Mouse (Mus musculus) intestine, postnatal 0 days (tissue): ENCODE results near the gene Zdhhc11. TPM values are rescaled to one million over a fixed set of nuclear protein-coding genes. Genes with fewer than 3 reads are reported as not detected.
"Not testable (repeated sequence)": the region's sequence is repeated elsewhere in the genome, so short reads cannot be mapped to it uniquely, and the experiment has no call there.

Experiments
- ATAC-seq: fragments of 200-750 bp; cut with Nextera tagmentation; 2 replicates; pipeline ENCODE4 v1.8.0; 2017; ENCODE audit warnings: mild to moderate bottlenecking, moderate TSS enrichment, moderate library complexity
- H3K27ac ChIP-seq: fragments of 300-500 bp; sonication (generic); 2 replicates; pipeline ENCODE4 v1.5.1; 2014; ENCODE audit warnings: mild to moderate bottlenecking, low read depth, low read length, moderate library complexity
- H3K27me3 ChIP-seq: fragments of 300-500 bp; sonication (generic); replicated peaks from 2 replicates; pipeline ENCODE4 v1.6.1; 2014; ENCODE audit warnings: low read length, mixed read lengths; ENCODE audit not compliant: control insufficient read depth, insufficient read depth
- H3K36me3 ChIP-seq: fragments of 300-500 bp; sonication (generic); 2 replicates; pipeline ENCODE4 v1.6.1; 2014; ENCODE audit warnings: mild to moderate bottlenecking, moderate library complexity; ENCODE audit not compliant: control insufficient read depth, insufficient read depth
- H3K4me1 ChIP-seq: fragments of 300-500 bp; sonication (generic); replicated peaks from 2 replicates; pipeline ENCODE4 v1.6.1; 2014; ENCODE audit warnings: antibody characterized with exemption, low read length, mixed read lengths; ENCODE audit not compliant: control insufficient read depth, insufficient read depth
- H3K4me2 ChIP-seq: fragments of 300-500 bp; sonication (generic); replicated peaks from 2 replicates; pipeline ENCODE4 v1.6.1; 2014; ENCODE audit warnings: low read depth, mild to moderate bottlenecking, moderate library complexity
- H3K4me3 ChIP-seq: fragments of 300-500 bp; sonication (generic); 2 replicates; pipeline ENCODE4 v1.5.1; 2014; ENCODE audit warnings: low read depth, low read length
- H3K9ac ChIP-seq: fragments of 300-500 bp; sonication (generic); 2 replicates; pipeline ENCODE4 v1.6.1; 2014; ENCODE audit warnings: mild to moderate bottlenecking, low read depth, low read length
- H3K9me3 ChIP-seq: fragments of 300-500 bp; sonication (generic); 2 replicates; pipeline ENCODE4 v1.6.1; 2016; ENCODE audit warnings: mixed run types; ENCODE audit not compliant: control insufficient read depth
- CTCF ChIP-seq: sonication (generic); IDR thresholded peaks from 2 replicates; pipeline ENCODE4 v1.5.1; 2016; ENCODE audit warnings: low read depth, mild to moderate bottlenecking, control low read depth, antibody characterized with exemption, moderate library complexity
- WGBS: fragments of 180-500 bp; shearing (Covaris S2); extraction: QIAGEN DNeasy Blood & Tissue Kit; methylation state at CpG from one replicate; pipeline ENCODE4 v1.1.7; 2014; 5-methylcytosine and 5-hydroxymethylcytosine counted together
- polyA plus RNA-seq: library from polyadenylated mRNA; unstranded; fragments of >200 nt; fragmentation: Nextera tagmentation; extraction: Ambion mirVana; gene quantifications from 2 replicates; pipeline ENCODE4 v1.2.1, GENCODE M21; 2015

Zdhhc11 gene
- polyA plus RNA-seq, 1 experiment from 2014 or later: not detected

DNA sequence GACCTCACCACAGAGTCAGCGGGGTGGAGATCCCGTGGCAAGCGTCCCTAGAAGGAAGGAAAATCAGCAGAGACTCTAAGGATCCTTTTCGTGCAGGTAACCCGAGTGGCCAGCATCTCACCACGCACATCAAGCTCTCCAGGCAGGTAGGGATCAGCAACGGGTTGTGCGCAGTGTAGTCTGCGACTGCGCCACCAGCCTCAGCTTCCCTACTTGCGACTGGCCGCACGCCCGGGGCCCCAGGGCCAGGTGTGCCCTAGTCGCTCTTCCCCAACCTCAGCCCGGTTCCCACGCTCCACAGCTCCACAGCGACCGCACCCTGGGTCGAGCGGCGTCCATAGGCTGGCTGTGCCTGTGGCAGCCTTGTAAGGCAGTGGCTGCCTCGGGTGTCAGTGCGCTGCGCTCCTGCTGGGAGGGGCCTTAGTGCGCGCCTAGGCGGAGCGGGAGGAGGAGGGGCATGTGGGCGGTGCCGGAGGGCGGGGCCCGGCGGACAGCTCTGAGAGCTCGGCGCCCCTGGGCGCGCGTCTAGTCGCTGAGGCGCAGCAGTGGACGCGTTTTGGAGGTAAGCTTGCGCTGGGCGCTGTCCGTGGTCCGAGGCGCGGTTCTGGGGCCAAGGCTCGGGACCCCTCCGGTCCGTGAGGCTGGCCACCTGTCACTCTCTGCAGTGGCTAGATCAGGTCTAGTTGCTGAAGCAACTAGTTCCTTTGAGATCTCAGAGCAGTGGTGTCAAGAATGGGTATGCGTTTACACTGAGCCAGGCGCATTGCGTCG is 45.5 kb downstream of the Zdhhc11 start, which contains the start of gene Tppp:
Tppp (plus strand) TSS at position 460 of the 771 bp plus-strand sequence.
- Histone ChIP-seq H3K4me2 (peak within 1 kb of the TSS; percentile 98), H3K4me3 (peak within 1 kb of the TSS; percentile 64), H3K27me3 (peaks cover 10% of the 10 kb centered on the region; the same call in 1 of the 2 replicates), H3K4me1 (peaks cover 10% of the 10 kb centered on the region; the same call in 1 of the 2 replicates), H3K9ac (peak within 1 kb of the TSS; percentile 28), H3K36me3 (no peaks in the 10 kb centered on the region), H3K9me3 (no peaks in the 10 kb centered on the region), H3K27ac (peak within 1 kb of the TSS; percentile 41; the same call in 1 of the 2 replicates)
- peak; percentile 96 for ATAC-seq
- under 1% methylated on average over 56 of the region's 56 CpGs for WGBS
- peak; percentile 24; the same call in 1 of the 2 replicates for TF ChIP-seq CTCF

DNA sequence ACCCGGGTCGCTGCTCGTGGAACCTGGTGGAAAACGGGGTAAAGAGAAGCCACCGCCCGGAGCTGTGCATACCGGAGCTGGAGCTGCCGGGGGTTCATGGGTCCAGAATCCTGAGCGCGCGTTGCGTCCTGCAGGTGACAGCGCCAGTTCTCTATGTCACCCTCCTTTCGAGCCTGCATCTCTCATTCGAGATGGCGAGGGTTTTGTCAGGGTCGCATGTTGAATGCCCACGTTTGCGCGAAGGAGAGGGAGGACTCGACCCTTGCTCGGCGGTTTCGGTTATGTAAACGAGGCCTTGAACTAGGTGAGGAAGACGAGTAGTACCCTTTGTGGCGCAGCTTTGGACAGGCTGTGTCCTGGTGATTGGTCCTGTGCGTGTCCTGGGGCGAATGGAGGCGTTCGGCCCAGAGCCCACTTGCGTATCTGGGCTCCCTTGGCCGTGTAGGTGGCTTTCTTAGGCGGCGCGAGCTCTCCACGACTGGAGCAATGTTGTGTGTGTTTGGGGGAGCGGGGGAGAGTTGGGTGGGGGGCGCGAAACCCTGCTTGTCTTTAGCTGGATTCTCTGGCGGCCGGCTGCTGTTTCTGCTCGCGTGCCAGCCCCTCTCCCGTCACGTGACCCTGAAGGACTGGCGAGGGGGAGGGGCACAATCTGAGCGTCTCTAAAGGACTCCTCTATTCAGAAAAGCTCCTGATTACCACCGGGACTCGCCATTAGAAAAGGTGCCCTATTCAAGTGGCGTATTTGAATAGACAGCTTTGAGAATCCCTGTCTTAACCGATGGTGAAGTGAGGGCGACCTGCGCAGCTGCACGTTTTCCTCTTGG is 46.4 kb downstream of the Zdhhc11 start:
- under 1% methylated on average over 54 of the region's 55 CpGs for WGBS
- ATAC-seq: peak; percentile 48
- peak overlapping the region; percentile 64 for H3K4me3 ChIP-seq
- H3K4me2 ChIP-seq: peak overlapping the region; percentile 98
- TF ChIP-seq CTCF: no peak
- H3K27me3 ChIP-seq: peaks cover 8% of the 10 kb centered on the region; the same call in 1 of the 2 replicates
- H3K36me3 ChIP-seq: no peaks in the 10 kb centered on the region
- H3K27ac ChIP-seq: no peak overlapping the region
- peaks cover 10% of the 10 kb centered on the region; the same call in 1 of the 2 replicates for H3K4me1 ChIP-seq
- H3K9ac ChIP-seq: peak overlapping the region; percentile 28
- no peaks in the 10 kb centered on the region for H3K9me3 ChIP-seq

DNA sequence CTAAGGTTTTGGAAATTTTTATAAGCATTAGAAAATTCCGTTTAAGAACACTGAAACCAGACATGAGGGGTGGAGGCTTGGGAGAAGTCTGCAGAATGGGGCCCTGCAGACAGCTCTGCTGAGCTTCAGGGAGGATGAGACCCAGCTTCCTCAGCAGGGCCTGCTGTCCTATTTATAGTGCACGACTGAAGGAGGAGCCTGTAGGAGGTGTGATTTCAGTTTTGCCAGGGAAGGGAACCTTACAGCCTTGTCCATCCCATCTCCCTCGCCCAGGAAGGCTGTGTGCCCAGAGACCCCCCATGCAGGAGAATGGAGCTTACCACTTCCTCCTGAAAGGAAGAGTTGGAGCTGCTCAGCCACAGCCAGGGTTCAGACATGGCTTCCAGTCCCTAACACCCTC is 47.0 kb downstream of the Zdhhc11 start:
- peak overlapping the region; percentile 64 for H3K4me3 ChIP-seq
- peak overlapping the region; percentile 98 for H3K4me2 ChIP-seq
- H3K9ac ChIP-seq: no peak overlapping the region
- H3K27me3 ChIP-seq: peaks cover 8% of the 10 kb centered on the region; the same call in 1 of the 2 replicates
- peaks cover 10% of the 10 kb centered on the region; the same call in 1 of the 2 replicates for H3K4me1 ChIP-seq
- ATAC-seq: no peak
- no peak for TF ChIP-seq CTCF
- no peaks in the 10 kb centered on the region for H3K9me3 ChIP-seq
- no peak overlapping the region for H3K27ac ChIP-seq
- no peaks in the 10 kb centered on the region for H3K36me3 ChIP-seq
- WGBS: 17% methylated on average over 3 of the region's 3 CpGs

DNA sequence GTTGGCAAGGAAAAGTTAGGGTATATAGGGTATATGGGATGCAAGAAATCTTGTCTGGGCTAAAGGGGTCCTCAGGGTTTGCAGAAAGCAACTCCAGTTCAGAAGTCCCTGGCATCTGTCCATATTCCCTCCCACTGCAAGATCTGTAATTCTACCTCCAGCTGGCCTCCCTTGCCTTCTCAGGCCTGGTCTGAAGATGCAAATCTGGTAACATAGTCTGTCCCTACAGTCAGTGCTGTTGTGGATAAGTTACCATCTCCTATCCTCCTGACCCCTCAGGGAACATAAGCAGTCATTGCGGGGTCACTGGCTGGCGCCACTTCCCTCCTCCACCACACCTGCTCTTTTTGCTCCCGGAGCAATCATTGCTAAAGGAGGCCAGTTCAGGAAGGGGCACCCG is 52.3 kb downstream of the Zdhhc11 start:
- 69% methylated on average over 4 of the region's 4 CpGs for WGBS
- Histone ChIP-seq H3K27me3 (peaks cover 5% of the 10 kb centered on the region; the same call in 1 of the 2 replicates), H3K4me3 (no peak overlapping the region), H3K9ac (no peak overlapping the region), H3K4me2 (no peak overlapping the region), H3K27ac (no peak overlapping the region), H3K9me3 (no peaks in the 10 kb centered on the region), H3K36me3 (no peaks in the 10 kb centered on the region), H3K4me1 (no peaks in the 10 kb centered on the region; the same call in 1 of the 2 replicates)
- no peak for ATAC-seq
- no peak for TF ChIP-seq CTCF

DNA sequence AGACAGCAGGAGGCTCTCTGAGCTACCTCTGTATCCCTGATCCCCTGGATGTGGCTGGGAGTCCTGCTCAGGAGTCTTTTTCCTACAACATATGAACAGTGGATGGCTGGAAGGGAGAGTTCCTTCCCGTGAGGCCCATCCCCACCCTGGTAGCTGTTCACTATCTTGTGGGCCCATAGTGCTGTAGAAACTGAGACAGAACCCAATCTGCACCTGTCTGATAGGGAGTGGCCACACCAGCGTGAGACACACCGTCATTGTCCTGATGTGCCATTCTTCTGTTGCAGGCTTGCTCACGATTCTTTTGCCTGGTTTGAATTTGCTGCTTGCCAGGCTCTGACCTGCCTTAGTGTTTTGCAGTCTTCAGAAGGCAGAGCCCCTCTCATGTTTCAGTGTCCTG is 53.8 kb downstream of the Zdhhc11 start:
- Histone ChIP-seq H3K27ac (no peak overlapping the region), H3K4me3 (no peak overlapping the region), H3K4me1 (no peaks in the 10 kb centered on the region; the same call in 1 of the 2 replicates), H3K4me2 (no peak overlapping the region), H3K36me3 (no peaks in the 10 kb centered on the region; the same call in 1 of the 2 replicates), H3K9me3 (no peaks in the 10 kb centered on the region), H3K27me3 (no peaks in the 10 kb centered on the region), H3K9ac (no peak overlapping the region)
- TF ChIP-seq CTCF: no peak
- 56% methylated on average over 4 of the region's 4 CpGs for WGBS
- ATAC-seq: no peak

DNA sequence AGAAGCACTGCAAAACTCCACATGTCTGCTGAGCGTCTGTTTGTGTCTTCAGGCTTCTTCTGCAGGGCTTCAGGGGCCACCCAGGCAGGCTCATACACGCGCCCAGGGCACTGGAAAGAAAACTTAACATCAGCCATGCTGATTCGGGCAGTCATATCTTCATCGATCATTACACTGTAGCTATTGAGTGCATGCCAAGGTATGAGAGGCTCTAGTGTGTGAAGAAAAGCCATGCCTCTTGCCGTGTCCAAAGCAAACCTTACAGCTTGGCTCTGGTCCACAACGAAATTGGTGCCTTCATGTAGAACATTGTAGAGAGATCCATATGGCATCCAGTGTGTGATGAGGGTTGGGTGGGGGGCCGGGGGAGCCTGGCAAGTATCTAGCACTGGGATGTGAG is 55.4 kb downstream of the Zdhhc11 start:
- not testable (repeated sequence) for H3K4me1 ChIP-seq, H3K4me2 ChIP-seq, ATAC-seq, H3K9ac ChIP-seq, H3K9me3 ChIP-seq, H3K4me3 ChIP-seq, H3K27me3 ChIP-seq, H3K36me3 ChIP-seq, H3K27ac ChIP-seq
- 82% methylated on average over 8 of the region's 8 CpGs for WGBS
